ENCODE assay signal across 21 mouse cellular contexts in genomic region chr11:45831476-45832143, GRCm38 (mm10). TPM values are rescaled to one million over a fixed set of nuclear protein-coding genes. Genes with fewer than 3 reads are reported as not detected.
DNase-seq lines count a peak whose midpoint lies in the region; ATAC-seq and TF ChIP-seq lines count a peak whose summit lies in the region.
"Had no signal": no experiment of that assay in that cellular context is flagged by ENCODE, and none has a peak within 500 bp of the region (broad histone marks: within the 10 kb centered on the region; RNA-seq: fewer than 3 reads in every experiment).

No protein-coding gene starts in this region.

- no peaks in the 10 kb centered on the region for H3K36me3 ChIP-seq in embryonic facial prominence, embryonic 12.5 days
- no peaks in the 10 kb centered on the region for H3K36me3 ChIP-seq in embryonic facial prominence, embryonic 10.5 days (replicated peaks)
- H3K36me3 ChIP-seq in heart, embryonic 14.5 days (ENCODE audit: control insufficient read depth, insufficient read depth, low read length) = no peaks in the 10 kb centered on the region
- no peaks in the 10 kb centered on the region for H3K36me3 ChIP-seq in lung, embryonic 16.5 days (ENCODE audit: control insufficient read depth, insufficient read depth, low read length)
- H3K36me3 ChIP-seq in stomach, embryonic 16.5 days (ENCODE audit: control insufficient read depth, insufficient read depth, low read length) = no peaks in the 10 kb centered on the region
- H3K36me3 ChIP-seq: forebrain, embryonic 12.5 days; hindbrain, embryonic 10.5 days; kidney, embryonic 15.5 days had no signal

- no peak for TF ChIP-seq POLR2A in lung, adult 2 months (IDR thresholded peaks at IDR 0.05; ENCODE audit: borderline replicate concordance, extremely low read depth, low read depth, low read length)

- no peak for ATAC-seq in embryonic facial prominence, embryonic 12.5 days (ENCODE audit: insufficient number of reproducible peaks, insufficient read depth, low FRiP score, low TSS enrichment)
- no peak for ATAC-seq in heart, embryonic 14.5 days (ENCODE audit: insufficient number of reproducible peaks, insufficient read depth, low FRiP score, low read depth)
- ATAC-seq in lung, embryonic 16.5 days (ENCODE audit: low read depth) = 0 out of 2 replicates have a peak, but pooled peaks have one; percentile 10
- peak; percentile 63 for ATAC-seq in stomach, embryonic 16.5 days (ENCODE audit: insufficient read depth, low FRiP score)
- no peak for ATAC-seq in inflammation-experienced regulatory T-cells, adult 6 months
- ATAC-seq: midbrain, embryonic 16.5 days; Patski had no signal

- no peaks in the 10 kb centered on the region for H3K9me3 ChIP-seq in embryonic facial prominence, embryonic 12.5 days
- H3K9me3 ChIP-seq in embryonic facial prominence, embryonic 10.5 days = no peaks in the 10 kb centered on the region
- H3K9me3 ChIP-seq in heart, embryonic 14.5 days (ENCODE audit: control insufficient read depth, low read length) = no peaks in the 10 kb centered on the region
- no peaks in the 10 kb centered on the region for H3K9me3 ChIP-seq in lung, embryonic 16.5 days (ENCODE audit: control insufficient read depth, low read length)
- no peaks in the 10 kb centered on the region; the same call in 1 of the 2 replicates for H3K9me3 ChIP-seq in stomach, embryonic 16.5 days (replicated peaks; ENCODE audit: control insufficient read depth, low read length)
- H3K9me3 ChIP-seq: forebrain, embryonic 12.5 days; hindbrain, embryonic 10.5 days; kidney, embryonic 15.5 days had no signal

- H3K9ac ChIP-seq in embryonic facial prominence, embryonic 12.5 days = no peak overlapping the region
- no peak overlapping the region for H3K9ac ChIP-seq in heart, embryonic 14.5 days (ENCODE audit: low read length)
- no peak overlapping the region for H3K9ac ChIP-seq in lung, embryonic 16.5 days (ENCODE audit: low read length)
- no peak overlapping the region for H3K9ac ChIP-seq in stomach, embryonic 16.5 days (ENCODE audit: low read length)
- H3K9ac ChIP-seq: forebrain, embryonic 12.5 days; kidney, embryonic 15.5 days; liver, embryonic 14.5 days had no signal

- H3K4me2 ChIP-seq in embryonic facial prominence, embryonic 12.5 days (replicated peaks) = no peak overlapping the region
- no peak overlapping the region for H3K4me2 ChIP-seq in heart, embryonic 14.5 days (ENCODE audit: low read length)
- no peak overlapping the region for H3K4me2 ChIP-seq in lung, embryonic 16.5 days (ENCODE audit: low read depth, low read length)
- H3K4me2 ChIP-seq in stomach, embryonic 16.5 days (ENCODE audit: low read depth, low read length) = no peak overlapping the region
- H3K4me2 ChIP-seq: forebrain, embryonic 12.5 days; kidney, embryonic 15.5 days had no signal

- 84% methylated on average over 15 of the region's 15 CpGs for WGBS in embryonic facial prominence, embryonic 12.5 days
- 92% methylated on average over 15 of the region's 15 CpGs for WGBS in embryonic facial prominence, embryonic 10.5 days
- WGBS in heart, embryonic 14.5 days = 85% methylated on average over 15 of the region's 15 CpGs
- WGBS in lung, embryonic 16.5 days = 78% methylated on average over 15 of the region's 15 CpGs
- WGBS in lung, adult 2 months = 72% methylated on average over 15 of the region's 15 CpGs
- WGBS in stomach, embryonic 16.5 days = 82% methylated on average over 15 of the region's 15 CpGs

- DNase-seq in embryonic facial prominence, embryonic 10.5 days (ENCODE audit: low spot score) = no peak
- DNase-seq in heart, adult 8-10 months (ENCODE audit: low spot score) = no peak
- DNase-seq in lung, adult 2 months = no peak
- DNase-seq: adrenal gland, postnatal 14 days; cerebellum, postnatal 10 days; kidney, postnatal 4 days; layer of hippocampus, adult 9-11 months; lung, postnatal 36 days; right cerebral cortex, postnatal 14 days had no signal

- no peak for TF ChIP-seq CTCF in lung, adult 2 months (IDR thresholded peaks at IDR 0.05; ENCODE audit: insufficient read depth, low read length)

- peaks cover 16% of the 10 kb centered on the region for H3K4me1 ChIP-seq in embryonic facial prominence, embryonic 12.5 days
- H3K4me1 ChIP-seq in embryonic facial prominence, embryonic 10.5 days = peaks cover 23% of the 10 kb centered on the region
- peaks cover 8 to 29% of the 10 kb centered on the region in 2 experiments for H3K4me1 ChIP-seq in heart, embryonic 14.5 days (ENCODE audit: control insufficient read depth in 2 of 2, insufficient read depth in 2 of 2, low read length in 2 of 2)
- peaks cover 9% of the 10 kb centered on the region; the same call in 1 of the 2 replicates for H3K4me1 ChIP-seq in lung, embryonic 16.5 days (replicated peaks; ENCODE audit: control insufficient read depth, insufficient read depth, low read length)
- H3K4me1 ChIP-seq in lung, adult 2 months (ENCODE audit: control insufficient read depth, insufficient read depth, low read length) = no peaks in the 10 kb centered on the region; the same call in 1 of the 2 replicates
- H3K4me1 ChIP-seq in stomach, embryonic 16.5 days (ENCODE audit: control insufficient read depth, insufficient read depth, low read length) = peaks cover 9% of the 10 kb centered on the region

- no peaks in the 10 kb centered on the region for H3K27me3 ChIP-seq in embryonic facial prominence, embryonic 12.5 days
- H3K27me3 ChIP-seq in embryonic facial prominence, embryonic 10.5 days (replicated peaks; ENCODE audit: low read depth, poor library complexity, severe bottlenecking) = no peaks in the 10 kb centered on the region
- no peaks in the 10 kb centered on the region for H3K27me3 ChIP-seq in heart, embryonic 14.5 days (ENCODE audit: control insufficient read depth, insufficient read depth, low read length)
- H3K27me3 ChIP-seq in lung, embryonic 16.5 days (ENCODE audit: control insufficient read depth, insufficient read depth, low read depth, low read length) = no peaks in the 10 kb centered on the region
- H3K27me3 ChIP-seq in stomach, embryonic 16.5 days (ENCODE audit: control insufficient read depth, insufficient read depth, low read length) = no peaks in the 10 kb centered on the region
- H3K27me3 ChIP-seq: forebrain, embryonic 12.5 days; kidney, embryonic 15.5 days; Patski had no signal

- H3K27ac ChIP-seq in embryonic facial prominence, embryonic 12.5 days = 0 out of 2 replicates have a peak overlapping the region, but pooled peaks have one; percentile 30
- H3K27ac ChIP-seq in embryonic facial prominence, embryonic 10.5 days (replicated peaks) = no peak overlapping the region
- H3K27ac ChIP-seq in heart, embryonic 14.5 days (replicated peaks in 1 of 2; ENCODE audit: control insufficient read depth in 1 of 2, insufficient read depth in 1 of 2, low read depth in 2 of 2, low read length in 2 of 2) = peak overlapping the region; percentile 51 to 86
- no peak overlapping the region for H3K27ac ChIP-seq in lung, embryonic 16.5 days (ENCODE audit: low read length)
- H3K27ac ChIP-seq in stomach, embryonic 16.5 days (ENCODE audit: low read length) = peak overlapping the region; percentile 79
- H3K27ac ChIP-seq: forebrain, embryonic 12.5 days; hindbrain, embryonic 10.5 days; left cerebral cortex, adult 2 months; liver, embryonic 14.5 days had no signal

- H3K4me3 ChIP-seq in embryonic facial prominence, embryonic 12.5 days = no peak overlapping the region
- no peak overlapping the region for H3K4me3 ChIP-seq in embryonic facial prominence, embryonic 10.5 days
- H3K4me3 ChIP-seq in heart, embryonic 14.5 days (ENCODE audit: control insufficient read depth in 1 of 2, insufficient read depth in 1 of 2, low read depth in 1 of 2, low read length in 2 of 2) = no peak overlapping the region
- H3K4me3 ChIP-seq in lung, embryonic 16.5 days (ENCODE audit: low read length) = no peak overlapping the region
- H3K4me3 ChIP-seq in lung, adult 2 months (replicated peaks; ENCODE audit: extremely low read depth, low read depth, low read length) = no peak overlapping the region
- no peak overlapping the region for H3K4me3 ChIP-seq in stomach, embryonic 16.5 days (replicated peaks; ENCODE audit: low read length)
- H3K4me3 ChIP-seq: forebrain, embryonic 12.5 days; hindbrain, embryonic 10.5 days; kidney, embryonic 15.5 days; left cerebral cortex, adult 2 months had no signal

RNA-seq across cellular contexts. Expression of gene Clint1, which starts 20.2 kb away (rescaled TPM):
- polyA plus RNA-seq in embryonic facial prominence, embryonic 12.5 days (2016; fragmentation: Nextera tagmentation; extraction: Ambion mirVana) = 99.5 and 100 TPM in 2 replicates
- 63.7 and 67.8 TPM in 2 replicates for polyA plus RNA-seq in embryonic facial prominence, embryonic 10.5 days (2016; fragmentation: Nextera tagmentation; extraction: Ambion mirVana)
- polyA plus RNA-seq in heart, embryonic 14.5 days (2014; fragmentation: Nextera tagmentation; extraction: Ambion mirVana) = 47.3 and 48.7 TPM in 2 replicates
- total RNA-seq in heart, adult 8-10 months (2022) = 10 to 100 TPM; 45.7 to 48.2 (median 47.2) TPM
- 69.3 and 74.1 TPM in 2 replicates for polyA plus RNA-seq in lung, embryonic 16.5 days (2015; fragmentation: Nextera tagmentation; extraction: Ambion mirVana)
- 37.1 and 51.8 TPM in 2 replicates for polyA plus RNA-seq in lung, adult 2 months (2012; rRNA removed)
- polyA plus RNA-seq in stomach, embryonic 16.5 days (2015; fragmentation: Nextera tagmentation; extraction: Ambion mirVana) = 82.4 and 85.6 TPM in 2 replicates
- 10 to 100 TPM; 36.9 to 52.5 (median 45.6) TPM for polyA plus RNA-seq in inflammation-experienced regulatory T-cells, adult 6 months (2017; shearing (Covaris generic))

Comparison
In these comparisons a context has a peak if more than half of its experiments do, and no peak if none do; other contexts are left out.
1. H3K27ac ChIP-seq: peak in embryonic facial prominence, embryonic 12.5 days (single experiment), heart, embryonic 14.5 days (2 of 2) and stomach, embryonic 16.5 days (single experiment); none in embryonic facial prominence, embryonic 10.5 days (single experiment) and lung, embryonic 16.5 days (single experiment).
2. ATAC-seq: peak in lung, embryonic 16.5 days (single experiment) and stomach, embryonic 16.5 days (single experiment); none in embryonic facial prominence, embryonic 12.5 days (single experiment), heart, embryonic 14.5 days (single experiment) and inflammation-experienced regulatory T-cells, adult 6 months (single experiment).